In genomic region chr1:137955139-137955538, GRCm38 (mm10) we compare ENCODE assay signal across 22 mouse cellular contexts.
"Had no signal": no experiment of that assay in that cellular context is flagged by ENCODE, and none has a peak within 500 bp of the region (broad histone marks: within the 10 kb centered on the region; RNA-seq: fewer than 3 reads in every experiment).

No protein-coding gene starts in this region.

- H3K36me3 ChIP-seq: liver, embryonic 12.5 days; liver, embryonic 15.5 days had no signal

- H3K27ac ChIP-seq: layer of hippocampus, adult 2 months; liver, embryonic 12.5 days; liver, embryonic 15.5 days; lung, embryonic 15.5 days; midbrain, embryonic 10.5 days; midbrain, embryonic 13.5 days; neural tube, embryonic 13.5 days had no signal

- H3K9me3 ChIP-seq: liver, embryonic 12.5 days; liver, embryonic 15.5 days; lung, embryonic 15.5 days; megakaryocyte, embryonic 14.5 days; midbrain, embryonic 10.5 days; midbrain, embryonic 13.5 days; neural tube, embryonic 13.5 days had no signal

- ATAC-seq: liver, embryonic 12.5 days; midbrain, embryonic 13.5 days; midbrain, embryonic 16.5 days had no signal

- H3K4me3 ChIP-seq: layer of hippocampus, adult 2 months; liver, embryonic 12.5 days; liver, embryonic 15.5 days; lung, embryonic 15.5 days; megakaryocyte, embryonic 14.5 days; midbrain, embryonic 10.5 days; midbrain, embryonic 13.5 days; myocyte; neural tube, embryonic 13.5 days had no signal

- H3K27me3 ChIP-seq: liver, embryonic 12.5 days; liver, embryonic 15.5 days; lung, embryonic 15.5 days; megakaryocyte, embryonic 14.5 days; midbrain, embryonic 13.5 days; neural tube, embryonic 13.5 days had no signal

- DNase-seq: kidney, adult 8-10 months; kidney, postnatal 14 days; layer of hippocampus, adult 9-11 months; liver; lung, adult 18-20 months; lung, postnatal 10 days; lung, postnatal 36 days; retina, postnatal 1 day; right cerebral cortex, postnatal 25 days; spleen, adult 18-20 months; thymus, adult 18-20 months; thymus, postnatal 36 days had no signal

- H3K9ac ChIP-seq: liver, embryonic 12.5 days; liver, embryonic 15.5 days; lung, embryonic 15.5 days; midbrain, embryonic 13.5 days; neural tube, embryonic 13.5 days had no signal

- H3K4me1 ChIP-seq: liver, embryonic 12.5 days; liver, embryonic 15.5 days; midbrain, embryonic 10.5 days had no signal

- H3K4me2 ChIP-seq: liver, embryonic 12.5 days; liver, embryonic 15.5 days; lung, embryonic 15.5 days; midbrain, embryonic 13.5 days; neural tube, embryonic 13.5 days had no signal
